ENCODE assay signal across 9 mouse cellular contexts in genomic region chr17:46371783-46372182, GRCm38 (mm10). TPM values are rescaled to one million over a fixed set of nuclear protein-coding genes. Genes with fewer than 3 reads are reported as not detected.
DNase-seq lines count a peak whose midpoint lies in the region; ATAC-seq and TF ChIP-seq lines count a peak whose summit lies in the region.
"Had no signal": no experiment of that assay in that cellular context is flagged by ENCODE, and none has a peak within 500 bp of the region (broad histone marks: within the 10 kb centered on the region; RNA-seq: fewer than 3 reads in every experiment).

No protein-coding gene starts in this region.

- H3K36me3 ChIP-seq in stomach, postnatal 0 days (ENCODE audit: control insufficient read depth, insufficient read depth, low read length), result no peaks in the 10 kb centered on the region
- no peaks in the 10 kb centered on the region for H3K36me3 ChIP-seq in limb, embryonic 10.5 days
- H3K36me3 ChIP-seq: neural tube, embryonic 12.5 days had no signal

- no peak overlapping the region for H3K4me3 ChIP-seq in stomach, postnatal 0 days (ENCODE audit: low read depth, low read length)
- H3K4me3 ChIP-seq in limb, embryonic 10.5 days, result no peak overlapping the region
- H3K4me3 ChIP-seq: neural tube, embryonic 12.5 days had no signal

- intact Hi-C loops in gastrocnemius, postnatal 14 days (cut with DNase I; ENCODE audit: low total_unique reads), result loop anchor here (5.0 kb wide), 1 partner anchor 39 kb away; no protein-coding TSS in a partner anchor

- H3K27me3 ChIP-seq in stomach, postnatal 0 days (ENCODE audit: control insufficient read depth, insufficient read depth, low read length), result no peaks in the 10 kb centered on the region
- no peaks in the 10 kb centered on the region for H3K27me3 ChIP-seq in limb, embryonic 10.5 days (ENCODE audit: low read depth, poor library complexity, severe bottlenecking)
- H3K27me3 ChIP-seq: neural tube, embryonic 12.5 days had no signal

- H3K4me2 ChIP-seq in stomach, postnatal 0 days (replicated peaks; ENCODE audit: low read depth), result no peak overlapping the region
- H3K4me2 ChIP-seq: neural tube, embryonic 12.5 days had no signal

- H3K27ac ChIP-seq in stomach, postnatal 0 days (replicated peaks), result no peak overlapping the region
- H3K27ac ChIP-seq in limb, embryonic 10.5 days, result no peak overlapping the region
- H3K27ac ChIP-seq: neural tube, embryonic 12.5 days had no signal

- WGBS in stomach, postnatal 0 days, result 68% methylated on average over 3 of the region's 3 CpGs
- WGBS in limb, embryonic 10.5 days, result 78% methylated on average over 3 of the region's 3 CpGs

- H3K9ac ChIP-seq in stomach, postnatal 0 days (ENCODE audit: low read length), result no peak overlapping the region
- H3K9ac ChIP-seq: neural tube, embryonic 12.5 days had no signal

- no peak for ATAC-seq in stomach, postnatal 0 days (ENCODE audit: low FRiP score, low TSS enrichment)

- H3K4me1 ChIP-seq in stomach, postnatal 0 days (replicated peaks; ENCODE audit: control insufficient read depth, insufficient read depth), result no peaks in the 10 kb centered on the region
- no peaks in the 10 kb centered on the region for H3K4me1 ChIP-seq in limb, embryonic 10.5 days
- H3K4me1 ChIP-seq: neural tube, embryonic 12.5 days had no signal

- TF ChIP-seq CTCF in stomach, postnatal 0 days (IDR thresholded peaks at IDR 0.05; ENCODE audit: low read depth), result peak; percentile 66

- TF ChIP-seq EP300 in stomach, postnatal 0 days (optimal IDR thresholded peaks at IDR 0.05), result no peak

- no peaks in the 10 kb centered on the region for H3K9me3 ChIP-seq in stomach, postnatal 0 days (ENCODE audit: control insufficient read depth, low read length)
- no peaks in the 10 kb centered on the region for H3K9me3 ChIP-seq in limb, embryonic 10.5 days (replicated peaks)
- H3K9me3 ChIP-seq: neural tube, embryonic 12.5 days had no signal

- DNase-seq in gastrocnemius, adult 18-20 months (ENCODE audit: low spot score), result peak; percentile 52
- DNase-seq in gastrocnemius, postnatal 14 days, result no peak
- peak; percentile 55 for DNase-seq in 3T3-L1 (ENCODE audit: low read depth, low spot score)
- DNase-seq in NIH3T3 (ENCODE audit: low read depth), result peak; percentile 57
- DNase-seq in induced T-regulatory cell, adult 2 months (ENCODE audit: low read depth), result peak; percentile 82
- no peak for DNase-seq in stomach, postnatal 0 days (ENCODE audit: low spot score)
- no peak for DNase-seq in urinary bladder, postnatal 4 days (ENCODE audit: low spot score in 2 of 2)
- no peak for DNase-seq in limb, embryonic 10.5 days (ENCODE audit: low spot score)

RNA-seq across cellular contexts. Expression of gene Zfp318, which starts 11.7 kb away (rescaled TPM):
- 10 to 100 TPM; 14.0 to 15.5 TPM for total RNA-seq in gastrocnemius, adult 18-20 months (2021)
- 10 to 100 TPM; 12.8 to 13.6 TPM for total RNA-seq in gastrocnemius, postnatal 14 days (2021)
- polyA plus RNA-seq in stomach, postnatal 0 days (2015; fragmentation: Nextera tagmentation; extraction: Ambion mirVana), result 2.9 and 3.5 TPM in 2 replicates
- 7.9 and 9.4 TPM in 2 replicates for polyA plus RNA-seq in limb, embryonic 10.5 days (2016; fragmentation: Nextera tagmentation; extraction: Ambion mirVana)

RNA-seq across cellular contexts. Expression of gene Abcc10, which starts 43.6 kb away (rescaled TPM):
- 1 to 10 TPM; 1.9 to 2.9 TPM for total RNA-seq in gastrocnemius, adult 18-20 months (2021)
- 1 to 10 TPM; 2.3 to 2.8 TPM for total RNA-seq in gastrocnemius, postnatal 14 days (2021)
- 3.5 and 4.3 TPM in 2 replicates for polyA plus RNA-seq in stomach, postnatal 0 days (2015; fragmentation: Nextera tagmentation; extraction: Ambion mirVana)
- polyA plus RNA-seq in limb, embryonic 10.5 days (2016; fragmentation: Nextera tagmentation; extraction: Ambion mirVana), result 4.5 and 5.7 TPM in 2 replicates

RNA-seq across cellular contexts. Expression of gene Crip3, which starts 56.9 kb away (rescaled TPM):
- total RNA-seq in gastrocnemius, adult 18-20 months (2021), result under 1 TPM; 0.28 to 0.59 TPM
- 1 to 10 TPM in 1 of 2 experiments, under 1 TPM in 1; 0.78 to 1.7 TPM for total RNA-seq in gastrocnemius, postnatal 14 days (2021)
- polyA plus RNA-seq in stomach, postnatal 0 days (2015; fragmentation: Nextera tagmentation; extraction: Ambion mirVana), result 0.23 and 0.24 TPM in 2 replicates
- polyA plus RNA-seq in limb, embryonic 10.5 days (2016; fragmentation: Nextera tagmentation; extraction: Ambion mirVana), result 0.21 and 0.44 TPM in 2 replicates

Comparison
In these comparisons a context has a peak if more than half of its experiments do, and no peak if none do; other contexts are left out.
1. DNase-seq: peak in gastrocnemius, adult 18-20 months (single experiment), 3T3-L1 (single experiment), NIH3T3 (single experiment) and induced T-regulatory cell, adult 2 months (single experiment); none in gastrocnemius, postnatal 14 days (single experiment), stomach, postnatal 0 days (single experiment), urinary bladder, postnatal 4 days (0 of 2) and limb, embryonic 10.5 days (single experiment).